Mouse (Mus musculus): ENCODE measurements at regions not wholly inside any gene's neighbourhood (a gene's known extent, or its start where the extent isn't known, plus 50 kb on each side); places are given as distances from the start of the nearest gene placed in this dataset.
A peak's percentile ranks its signal among the peaks of the same experiment; 100 is the strongest.

DNA sequence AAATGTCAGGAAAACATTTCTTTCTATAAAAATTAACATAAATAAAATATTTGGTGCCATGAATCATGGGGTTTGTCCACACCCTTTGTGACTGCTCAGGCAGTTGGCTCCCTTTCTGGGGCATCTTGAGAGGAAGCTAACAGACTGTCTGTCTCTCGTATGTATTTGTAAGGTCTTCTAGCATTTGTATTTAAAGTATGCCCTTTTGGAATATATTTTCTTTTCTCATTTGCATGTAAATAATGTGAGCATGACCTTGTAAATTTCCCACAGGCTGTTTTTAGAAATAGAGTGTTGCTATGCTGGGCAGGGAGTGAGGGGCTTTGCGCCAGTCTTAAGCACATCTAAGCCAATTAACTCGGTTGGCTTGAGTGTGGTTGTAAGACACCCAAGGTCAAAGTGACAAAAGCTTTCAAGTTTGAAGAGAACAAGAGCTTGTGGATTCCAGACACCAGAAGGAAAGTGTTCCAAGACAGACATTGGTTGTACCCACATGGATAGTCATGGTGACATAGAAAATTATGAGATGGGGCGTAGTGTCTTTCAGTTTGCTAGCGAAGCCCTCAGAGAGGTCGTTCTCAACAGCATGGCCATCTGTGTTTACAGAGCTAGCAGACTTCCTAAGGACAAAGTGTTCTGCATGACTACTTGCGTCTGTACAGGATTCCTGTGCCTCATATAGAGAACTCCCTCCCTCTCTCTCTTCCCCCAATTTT lies 113.1 kb upstream of the Rasgrp1 start:
- Histone ChIP-seq H3K27ac (ENCODE audit: insufficient read depth, low read depth, low read length, poor library complexity, severe bottlenecking) (no peak overlapping the region), H3K36me3 (ENCODE audit: control insufficient read depth, insufficient read depth, low read length, poor library complexity, severe bottlenecking) (no peaks in the 10 kb centered on the region), H3K9ac (ENCODE audit: insufficient read depth, low read depth, low read length, poor library complexity, severe bottlenecking) (no peak overlapping the region), H3K9me3 (ENCODE audit: control insufficient read depth, insufficient read depth, low read depth, low read length) (no peaks in the 10 kb centered on the region), H3K4me1 (ENCODE audit: control insufficient read depth in 2 of 2, insufficient read depth in 2 of 2, low read length in 2 of 2, poor library complexity in 1 of 2) (no peaks in the 10 kb centered on the region), H3K4me3 (ENCODE audit: insufficient read depth in 1 of 2, low read depth in 1 of 2, low read length in 2 of 2, poor library complexity in 1 of 2, severe bottlenecking in 1 of 2) (no peak overlapping the region)
- TF ChIP-seq ZC3H11A (IDR thresholded peaks at IDR 0.05; ENCODE audit: borderline replicate concordance, low read depth, low read length): no peak
- TF ChIP-seq HCFC1 (IDR thresholded peaks at IDR 0.05; ENCODE audit: borderline replicate concordance, insufficient read depth, low read length): no peak
- no peak for TF ChIP-seq MAFK (IDR thresholded peaks at IDR 0.05; ENCODE audit: insufficient read depth, low read depth, low read length)
- TF ChIP-seq CHD2 (IDR thresholded peaks at IDR 0.05; ENCODE audit: low read depth, low read length): no peak
- no peak for TF ChIP-seq ZNF384 (IDR thresholded peaks at IDR 0.05; ENCODE audit: low read depth, low read length)
- in situ Hi-C loops (cut with MboI; ENCODE audit: low sequenced_read_pairs in 2 of 2, unreplicated experiment in 2 of 2): no loop called here
- no peak for DNase-seq (ENCODE audit: low read depth, low spot score)

DNA sequence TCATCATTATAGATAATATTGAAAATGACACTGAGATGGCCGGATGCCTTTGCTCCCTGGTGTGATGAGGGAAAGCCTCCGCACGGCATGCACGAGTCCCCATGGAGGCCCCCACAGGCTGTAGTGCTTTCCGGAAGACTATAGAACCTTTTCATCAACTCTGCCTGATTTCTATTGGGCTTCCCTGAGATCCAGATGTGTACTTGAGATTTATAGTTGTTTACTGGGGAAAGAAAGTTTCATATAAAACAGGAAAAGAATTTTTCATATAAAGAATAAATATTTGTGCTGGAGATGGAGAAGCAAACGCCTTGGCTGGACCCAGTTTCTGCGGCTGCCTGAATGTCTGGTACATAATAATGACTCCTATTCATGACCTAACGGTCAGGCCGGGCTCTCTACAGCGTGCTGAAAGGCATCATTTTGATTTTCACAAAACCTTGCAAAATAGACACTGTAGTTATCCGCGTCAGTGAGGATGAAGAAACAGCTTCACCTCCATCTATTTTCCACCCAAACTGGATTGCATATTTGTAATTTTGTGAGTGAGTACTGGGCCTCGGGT lies 113.7 kb upstream of the Rasgrp1 start:
- no peak overlapping the region for H3K27ac ChIP-seq (ENCODE audit: insufficient read depth, low read depth, low read length, poor library complexity, severe bottlenecking)
- no peaks in the 10 kb centered on the region for H3K9me3 ChIP-seq (ENCODE audit: control insufficient read depth, insufficient read depth, low read depth, low read length)
- no peak for DNase-seq (ENCODE audit: low read depth, low spot score)
- no peak overlapping the region for H3K9ac ChIP-seq (ENCODE audit: insufficient read depth, low read depth, low read length, poor library complexity, severe bottlenecking)
- H3K4me3 ChIP-seq (ENCODE audit: insufficient read depth in 1 of 2, low read depth in 1 of 2, low read length in 2 of 2, poor library complexity in 1 of 2, severe bottlenecking in 1 of 2): no peak overlapping the region
- H3K4me1 ChIP-seq (ENCODE audit: control insufficient read depth in 2 of 2, insufficient read depth in 2 of 2, low read length in 2 of 2, poor library complexity in 1 of 2): no peaks in the 10 kb centered on the region
- no peaks in the 10 kb centered on the region for H3K36me3 ChIP-seq (ENCODE audit: control insufficient read depth, insufficient read depth, low read length, poor library complexity, severe bottlenecking)
- in situ Hi-C loops (cut with MboI; ENCODE audit: low sequenced_read_pairs in 2 of 2, unreplicated experiment in 2 of 2): no loop called here
- no peak for TF ChIP-seq ZNF384 (IDR thresholded peaks at IDR 0.05; ENCODE audit: low read depth, low read length)
- no peak for TF ChIP-seq MAFK (IDR thresholded peaks at IDR 0.05; ENCODE audit: insufficient read depth, low read depth, low read length)
- no peak for TF ChIP-seq CHD2 (IDR thresholded peaks at IDR 0.05; ENCODE audit: low read depth, low read length)
- no peak for TF ChIP-seq HCFC1 (IDR thresholded peaks at IDR 0.05; ENCODE audit: borderline replicate concordance, insufficient read depth, low read length)
- no peak for TF ChIP-seq ZC3H11A (IDR thresholded peaks at IDR 0.05; ENCODE audit: borderline replicate concordance, low read depth, low read length)

DNA sequence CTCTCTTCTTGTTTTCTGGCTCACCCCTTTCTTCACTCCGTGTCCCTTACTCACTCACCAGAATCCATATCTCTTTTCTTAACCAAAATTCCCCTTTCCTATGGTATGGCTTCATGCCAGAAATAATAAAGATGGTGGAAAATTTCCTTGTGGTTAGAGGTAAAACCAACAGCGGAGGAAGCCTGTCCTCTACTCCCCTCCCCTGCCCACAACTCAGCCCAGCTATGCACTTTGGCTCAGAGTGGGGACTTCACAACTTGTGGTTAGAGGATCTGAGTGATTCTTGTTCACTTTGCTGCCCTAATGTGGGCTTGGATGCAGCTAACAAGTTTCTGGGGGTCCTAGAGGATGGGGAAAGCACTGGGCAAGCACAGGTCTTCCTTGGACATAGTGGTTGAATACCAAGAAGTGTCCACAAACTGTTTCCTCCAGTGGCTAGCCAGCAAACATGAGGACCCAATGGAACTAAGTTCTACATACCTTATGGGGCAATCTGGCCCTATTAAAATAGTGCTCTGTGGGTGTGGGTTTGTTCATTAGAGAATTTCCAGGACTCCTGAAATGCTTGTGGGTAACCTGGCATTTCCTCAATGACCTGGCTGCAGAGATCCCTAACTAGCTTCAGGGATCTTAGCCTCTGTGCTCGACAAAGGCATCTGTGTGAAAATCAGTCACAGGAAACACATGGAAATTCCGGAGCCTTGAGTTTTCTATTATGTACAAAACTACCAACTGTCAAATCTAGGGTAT lies 118.9 kb upstream of the Rasgrp1 start:
- in situ Hi-C loops (cut with MboI; ENCODE audit: low sequenced_read_pairs in 2 of 2, unreplicated experiment in 2 of 2): no loop called here
- H3K27ac ChIP-seq (ENCODE audit: insufficient read depth, low read depth, low read length, poor library complexity, severe bottlenecking): no peak overlapping the region
- no peaks in the 10 kb centered on the region for H3K9me3 ChIP-seq (ENCODE audit: control insufficient read depth, insufficient read depth, low read depth, low read length)
- no peaks in the 10 kb centered on the region for H3K4me1 ChIP-seq (ENCODE audit: control insufficient read depth in 2 of 2, insufficient read depth in 2 of 2, low read length in 2 of 2, poor library complexity in 1 of 2)
- TF ChIP-seq ZNF384 (IDR thresholded peaks at IDR 0.05; ENCODE audit: low read depth, low read length) (no peak), HCFC1 (IDR thresholded peaks at IDR 0.05; ENCODE audit: borderline replicate concordance, insufficient read depth, low read length) (no peak), ZC3H11A (IDR thresholded peaks at IDR 0.05; ENCODE audit: borderline replicate concordance, low read depth, low read length) (no peak), CHD2 (IDR thresholded peaks at IDR 0.05; ENCODE audit: low read depth, low read length) (no peak)
- no peak overlapping the region for H3K9ac ChIP-seq (ENCODE audit: insufficient read depth, low read depth, low read length, poor library complexity, severe bottlenecking)
- DNase-seq (ENCODE audit: low read depth, low spot score): no peak
- no peak overlapping the region for H3K4me3 ChIP-seq (ENCODE audit: insufficient read depth in 1 of 2, low read depth in 1 of 2, low read length in 2 of 2, poor library complexity in 1 of 2, severe bottlenecking in 1 of 2)
- H3K36me3 ChIP-seq (ENCODE audit: control insufficient read depth, insufficient read depth, low read length, poor library complexity, severe bottlenecking): no peaks in the 10 kb centered on the region

DNA sequence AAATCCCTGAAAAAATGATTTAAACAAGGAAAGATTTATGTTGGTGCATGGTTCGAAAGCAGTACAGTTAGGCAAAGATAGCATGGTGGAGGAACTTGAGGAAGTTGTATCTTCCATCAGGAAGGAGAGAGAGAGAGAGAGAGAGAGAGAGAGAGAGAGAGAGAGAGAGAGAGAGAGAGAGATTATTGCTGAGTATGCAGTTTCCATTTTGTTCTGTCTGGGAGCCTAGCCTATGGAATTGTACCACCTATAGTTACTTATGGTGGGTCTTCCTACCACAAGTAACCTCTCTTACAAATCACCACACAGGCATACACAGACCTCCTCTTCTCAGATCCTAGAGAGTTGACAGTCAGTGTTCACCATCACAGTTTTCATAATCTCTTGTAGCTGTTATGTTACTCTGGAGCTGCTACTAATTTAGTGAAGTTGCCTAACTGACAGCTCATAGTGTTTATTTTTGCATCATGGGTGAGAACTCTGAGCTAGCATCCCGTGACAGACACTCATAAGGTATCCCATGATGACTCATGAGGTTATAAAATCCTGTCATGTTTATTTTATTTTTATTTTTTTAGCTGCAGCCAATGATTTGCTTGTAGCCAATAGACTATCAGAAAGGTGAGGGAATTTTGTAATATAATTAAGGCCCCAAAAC lies 132.2 kb upstream of the Rasgrp1 start:
- Histone ChIP-seq H3K27ac (ENCODE audit: insufficient read depth, low read depth, low read length, poor library complexity, severe bottlenecking) (no peak overlapping the region), H3K4me3 (ENCODE audit: insufficient read depth in 1 of 2, low read depth in 1 of 2, low read length in 2 of 2, poor library complexity in 1 of 2, severe bottlenecking in 1 of 2) (no peak overlapping the region), H3K9ac (ENCODE audit: insufficient read depth, low read depth, low read length, poor library complexity, severe bottlenecking) (no peak overlapping the region), H3K4me1 (ENCODE audit: control insufficient read depth in 2 of 2, insufficient read depth in 2 of 2, low read length in 2 of 2, poor library complexity in 1 of 2) (no peaks in the 10 kb centered on the region), H3K9me3 (ENCODE audit: control insufficient read depth, insufficient read depth, low read depth, low read length) (no peaks in the 10 kb centered on the region), H3K36me3 (ENCODE audit: control insufficient read depth, insufficient read depth, low read length, poor library complexity, severe bottlenecking) (no peaks in the 10 kb centered on the region)
- in situ Hi-C loops (cut with MboI; ENCODE audit: low sequenced_read_pairs in 2 of 2, unreplicated experiment in 2 of 2): no loop called here
- TF ChIP-seq HCFC1 (IDR thresholded peaks at IDR 0.05; ENCODE audit: borderline replicate concordance, insufficient read depth, low read length) (no peak), ZC3H11A (IDR thresholded peaks at IDR 0.05; ENCODE audit: borderline replicate concordance, low read depth, low read length) (no peak), MAFK (IDR thresholded peaks at IDR 0.05; ENCODE audit: insufficient read depth, low read depth, low read length) (peak; percentile 72), CHD2 (IDR thresholded peaks at IDR 0.05; ENCODE audit: low read depth, low read length) (no peak), ZNF384 (IDR thresholded peaks at IDR 0.05; ENCODE audit: low read depth, low read length) (no peak)
- no peak for DNase-seq (ENCODE audit: low read depth, low spot score)
